Mouse (Mus musculus) B cell, adult 67 days (primary cell): ENCODE results near the gene Agap3. TPM values are rescaled to one million over a fixed set of nuclear protein-coding genes. Genes with fewer than 3 reads are reported as not detected.

Experiments
- total RNA-seq, 2 experiments: library from RNA; stranded (reverse); gene quantifications; 4 replicates each; pipeline ENCODE4 v1.2.4; 2023

The Agap3 gene
- 10 to 100 TPM; 49.4 to 52.4 TPM for total RNA-seq

GRCm38 (mm10) chr5:24452030-24452690 lies at the start of gene Agap3:
Agap3 (plus strand) TSS chr5:24452177.

GRCm38 (mm10) chr5:24413042-24413693 lies 38.8 kb upstream of the Agap3 start, which contains the start of gene Asic3:
Asic3 (plus strand) TSS chr5:24413392.

DNA sequence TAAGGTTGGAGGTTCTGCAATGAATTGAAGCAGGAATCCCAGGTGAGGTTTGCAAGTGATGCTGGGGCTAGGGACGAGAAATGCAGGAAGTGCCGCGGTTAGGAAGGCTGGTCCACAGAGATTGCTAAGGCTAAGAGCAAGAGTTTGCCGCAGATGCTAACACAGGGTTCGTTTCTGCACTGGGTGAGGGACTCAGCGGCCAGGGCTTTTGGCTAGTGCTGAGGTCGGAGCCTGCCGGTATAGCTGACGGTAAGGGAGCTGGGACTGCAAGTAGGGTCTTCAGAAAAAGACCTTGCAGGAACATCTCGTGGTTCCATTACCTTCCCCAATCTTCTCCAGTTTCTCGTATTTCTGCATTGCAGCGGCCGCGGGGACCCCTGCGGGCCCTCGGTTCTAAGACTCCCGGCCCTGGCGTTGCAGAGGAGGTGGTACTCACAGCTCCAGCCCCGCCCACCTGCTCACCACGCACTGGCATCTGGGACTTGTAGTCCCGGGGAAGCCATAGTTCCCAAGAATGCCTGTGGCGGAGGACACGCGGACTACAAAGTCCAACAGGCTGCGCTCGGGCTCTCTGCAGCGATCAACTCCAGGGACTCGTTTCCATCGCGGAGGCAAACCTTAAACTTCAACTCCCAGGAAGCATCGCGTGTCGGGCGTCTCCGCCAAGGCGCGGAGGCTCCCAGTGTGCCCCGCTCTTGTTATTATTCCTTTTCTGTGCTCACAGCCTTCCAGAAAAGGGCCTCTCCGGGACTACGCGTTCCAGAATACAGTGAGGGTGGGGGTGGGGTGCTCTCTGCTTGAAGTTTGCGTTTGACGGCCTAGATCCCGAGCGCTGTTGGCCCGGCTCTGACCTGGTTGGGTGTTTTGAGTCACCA lies 28.6 kb upstream of the Agap3 start, which contains the start of the genes Cdk5 and Slc4a2:
Gene Cdk5 (minus strand): TSS at position 402 of the 875 bp plus-strand sequence.
Gene Slc4a2 (plus strand): TSS at position 709 of the 875 bp plus-strand sequence.

DNA sequence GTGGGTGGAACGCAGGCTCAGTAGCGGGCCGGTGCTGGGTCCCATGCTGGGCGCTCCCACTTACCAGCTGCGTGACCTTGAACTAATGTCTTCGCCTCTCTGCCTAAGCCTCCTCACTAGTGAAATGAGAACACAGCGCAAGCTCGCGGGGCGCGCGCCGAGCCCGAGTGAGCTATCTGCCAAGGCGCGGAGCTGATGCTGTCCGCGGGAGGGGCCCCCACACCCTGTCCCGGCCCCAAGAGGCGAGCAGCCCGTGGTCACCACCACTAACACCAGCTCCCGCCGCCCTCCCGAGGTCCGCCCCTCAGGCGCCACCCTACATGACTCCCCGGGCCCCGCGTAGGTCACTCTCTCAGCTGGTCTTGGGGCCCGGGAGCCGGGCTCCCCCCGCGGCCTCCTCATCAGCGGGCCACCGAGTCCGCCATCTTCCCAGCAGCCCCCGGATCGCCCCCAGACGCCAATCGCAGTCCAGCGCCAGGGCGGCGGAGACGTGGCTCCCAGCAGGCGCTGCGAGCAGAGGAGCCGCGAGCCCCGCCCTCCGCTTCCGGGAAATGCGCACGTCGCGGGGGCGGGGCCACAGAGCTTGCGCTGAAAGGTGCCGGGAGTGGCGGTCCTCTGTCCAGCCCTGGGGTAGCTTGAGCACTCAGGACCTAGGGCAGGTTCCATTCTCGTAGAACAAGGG lies 7.1 kb upstream of the Agap3 start, which contains the start of gene Fastk:
Gene Fastk (minus strand): TSS at position 542 of the 682 bp plus-strand sequence.

GRCm38 (mm10) chr5:24447624-24448298 lies 4.2 kb upstream of the Agap3 start, which contains the start of gene Tmub1:
Tmub1 (minus strand) TSS chr5:24447854.

GRCm38 (mm10) chr5:24526889-24527230 lies 74.9 kb downstream of the Agap3 start, which contains the start of gene Gbx1:
Gbx1 (minus strand) TSS chr5:24527202.

GRCm38 (mm10) chr5:24540387-24541143 lies 88.6 kb downstream of the Agap3 start, which contains the start of gene Asb10:
Asb10 (minus strand) TSS chr5:24540978.

Other genes starting within 250 kb of the Agap3 start
- gene Kcnh2, start 100.6 kb upstream of the Agap3 start, total RNA-seq: not detected
- gene Nos3, start 87.4 kb upstream of the Agap3 start, total RNA-seq: under 1 TPM in 1 of 2 experiments, not detected in 1; 0.17 TPM
- gene Atg9b, start 60.0 kb upstream of the Agap3 start, total RNA-seq: not detected
- gene Abcb8, start 58.5 kb upstream of the Agap3 start, total RNA-seq: 10 to 100 TPM; 23.0 to 33.8 TPM
- under 1 TPM; 0.59 to 0.84 TPM for gene Asic3, start 38.8 kb upstream of the Agap3 start, total RNA-seq
- 10 to 100 TPM; 33.0 to 36.2 TPM for gene Cdk5, start 28.6 kb upstream of the Agap3 start, total RNA-seq
- 10 to 100 TPM; 70.9 to 75.1 TPM for gene Slc4a2, start 28.3 kb upstream of the Agap3 start, total RNA-seq
- 100 to 1,000 TPM in 1 of 2 experiments, 10 to 100 TPM in 1; 93.3 to 105 TPM for gene Fastk, start 6.9 kb upstream of the Agap3 start, total RNA-seq
- 10 to 100 TPM; 23.3 to 34.4 TPM for gene Tmub1, start 4.3 kb upstream of the Agap3 start, total RNA-seq
- not detected for gene Gbx1, start 75.0 kb downstream of the Agap3 start, total RNA-seq
- gene Asb10, start 88.8 kb downstream of the Agap3 start, total RNA-seq: not detected
- gene 4931409K22Rik, start 104.6 kb downstream of the Agap3 start, total RNA-seq: not detected
- gene Abcf2, start 125.3 kb downstream of the Agap3 start, total RNA-seq: 10 to 100 TPM; 41.9 to 44.9 TPM
- 10 to 100 TPM; 38.5 to 41.1 TPM for gene Chpf2, start 134.6 kb downstream of the Agap3 start, total RNA-seq
- under 1 TPM in 1 of 2 experiments, not detected in 1; 0.70 TPM for gene Smarcd3, start 172.2 kb downstream of the Agap3 start, total RNA-seq
- 10 to 100 TPM; 80.1 to 87.4 TPM for gene Nub1, start 233.4 kb downstream of the Agap3 start, total RNA-seq